Mouse (Mus musculus): Measurements from ENCODE around the gene Derl3. TPM values are rescaled to one million over a fixed set of nuclear protein-coding genes. Genes with fewer than 3 reads are reported as not detected.
A peak's percentile ranks its signal among the peaks of the same experiment; 100 is the strongest.

The Derl3 gene
- polyA plus RNA-seq, 1 experiment from 2014 or later = 2.5 TPM

DNA sequence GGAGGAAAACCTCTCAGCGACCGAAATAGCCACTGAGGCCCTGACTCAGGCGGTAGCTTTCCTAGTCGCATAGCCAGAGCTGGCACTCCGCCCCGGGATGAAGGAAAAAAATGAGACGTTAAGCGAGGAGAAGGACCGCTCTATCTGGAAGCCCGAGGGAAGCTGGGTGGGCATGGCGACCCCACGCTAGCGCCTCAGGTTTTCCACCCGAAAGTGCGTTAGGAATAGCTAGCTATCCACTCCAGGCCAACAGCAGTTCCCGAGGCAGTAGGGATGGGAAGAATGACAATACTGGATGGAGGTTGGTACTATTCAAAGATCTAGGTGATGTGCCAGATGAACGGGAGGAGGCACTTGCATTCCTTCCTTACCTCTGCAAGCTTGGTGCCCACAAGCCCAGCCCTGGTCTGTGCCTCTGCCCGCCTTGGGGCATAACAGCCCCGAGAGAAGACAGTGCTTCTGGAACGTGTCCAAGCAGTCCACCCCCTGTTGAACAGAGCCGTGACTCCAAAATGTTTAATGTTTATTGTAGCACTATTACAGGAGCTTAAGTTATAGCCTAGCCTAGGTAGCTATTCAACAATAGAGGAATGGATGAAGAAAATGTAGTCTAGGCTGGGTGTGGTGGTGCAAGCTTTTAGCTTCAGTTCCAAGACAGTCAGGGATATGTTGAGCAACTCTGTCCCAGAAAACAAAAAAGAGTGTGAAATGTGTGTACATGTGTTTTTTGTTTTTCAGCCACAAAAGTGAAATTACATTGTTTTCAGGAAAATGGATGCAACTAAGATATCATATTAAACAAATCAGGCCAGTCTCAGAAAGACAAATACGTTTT lies 28.7 kb downstream of the Derl3 start:
- peak overlapping the region; percentile 80 for H3K4me2 ChIP-seq
- H3K9ac ChIP-seq = peak overlapping the region; percentile 93
- H3K4me1 ChIP-seq = peaks cover 39% of the 10 kb centered on the region
- peak overlapping the region; percentile 93 for H3K27ac ChIP-seq
- H3K4me3 ChIP-seq = peak overlapping the region; percentile 96
- ATAC-seq (ENCODE audit: borderline replicate concordance, extremely low read depth, low FRiP score, low TSS enrichment) = peak; percentile 10; the same call in 1 of the 2 replicates
- no peaks in the 10 kb centered on the region for H3K9me3 ChIP-seq
- 4% methylated on average over 22 of the region's 22 CpGs for WGBS
- H3K27me3 ChIP-seq = no peaks in the 10 kb centered on the region
- H3K36me3 ChIP-seq = peaks cover 36% of the 10 kb centered on the region

DNA sequence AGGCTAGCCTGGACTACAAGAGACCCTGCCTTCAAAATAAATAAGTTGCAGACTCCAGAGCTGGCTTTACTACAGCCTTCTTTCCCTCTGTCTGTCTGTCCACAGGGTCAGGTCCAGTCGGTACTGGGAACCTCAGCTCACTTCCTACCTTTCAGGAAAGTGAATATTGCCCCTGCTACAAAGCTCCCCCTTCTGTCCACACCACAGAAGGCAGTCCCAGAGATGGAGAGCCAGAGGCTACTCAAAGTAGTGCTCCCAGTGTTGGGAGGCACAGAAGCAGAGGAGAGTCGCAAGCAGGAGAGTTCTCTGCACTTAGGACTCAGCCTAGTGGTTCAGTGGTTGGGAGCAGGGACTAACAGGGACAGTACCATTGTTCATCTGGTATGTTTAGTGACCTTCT lies 31.1 kb downstream of the Derl3 start:
- ATAC-seq (ENCODE audit: borderline replicate concordance, extremely low read depth, low FRiP score, low TSS enrichment) = no peak
- no peak overlapping the region for H3K4me3 ChIP-seq
- H3K9ac ChIP-seq = no peak overlapping the region
- no peaks in the 10 kb centered on the region for H3K27me3 ChIP-seq
- peaks cover 37% of the 10 kb centered on the region for H3K36me3 ChIP-seq
- H3K27ac ChIP-seq = no peak overlapping the region
- 52% methylated on average over 2 of the region's 2 CpGs for WGBS
- H3K4me1 ChIP-seq = peaks cover 26% of the 10 kb centered on the region
- no peaks in the 10 kb centered on the region for H3K9me3 ChIP-seq
- H3K4me2 ChIP-seq = no peak overlapping the region

DNA sequence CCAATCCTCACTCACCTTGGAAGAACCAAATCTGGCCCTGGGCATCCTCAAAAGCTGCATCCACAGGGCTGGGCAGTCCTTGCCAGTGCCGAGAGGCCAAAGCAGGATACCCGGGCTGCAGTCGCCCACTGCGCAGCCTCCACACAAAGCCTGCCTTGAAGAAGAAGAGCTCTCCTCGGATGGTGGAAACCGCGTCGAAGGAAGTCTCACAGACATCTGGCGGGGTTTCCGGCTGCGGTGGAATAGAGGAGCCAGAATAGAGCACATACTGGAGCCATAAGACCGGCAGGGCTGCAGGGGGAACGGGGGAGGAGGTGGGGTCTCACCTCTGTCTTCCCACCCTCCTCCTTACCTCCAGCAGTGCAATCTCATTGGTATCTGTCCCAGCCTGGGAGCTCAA lies 33.2 kb downstream of the Derl3 start:
- Histone ChIP-seq H3K4me1 (peaks cover 29% of the 10 kb centered on the region), H3K36me3 (peaks cover 37% of the 10 kb centered on the region), H3K9me3 (no peaks in the 10 kb centered on the region), H3K4me3 (no peak overlapping the region), H3K4me2 (no peak overlapping the region), H3K27ac (no peak overlapping the region), H3K27me3 (peaks cover 2% of the 10 kb centered on the region), H3K9ac (no peak overlapping the region)
- 64% methylated on average over 13 of the region's 13 CpGs for WGBS
- no peak for ATAC-seq (ENCODE audit: borderline replicate concordance, extremely low read depth, low FRiP score, low TSS enrichment)

DNA sequence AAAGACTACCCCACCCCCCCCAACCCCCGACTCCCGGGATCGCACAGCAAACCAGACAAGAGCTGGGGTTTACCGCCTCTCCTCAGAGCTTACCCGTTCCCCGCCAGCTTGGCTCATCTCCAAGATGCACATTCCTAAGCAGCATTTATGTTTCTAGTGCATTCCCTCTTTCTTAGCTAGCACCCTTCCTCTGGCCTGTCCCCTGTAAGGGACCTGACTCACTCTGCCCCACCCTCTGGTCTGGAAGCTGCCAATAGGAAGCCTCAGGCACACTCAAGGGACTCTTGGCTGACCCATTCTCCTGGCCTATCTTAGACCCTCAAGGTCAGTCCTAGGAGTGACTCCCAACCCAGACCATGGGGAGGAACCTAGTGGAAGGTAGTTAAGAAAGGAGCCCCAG lies 37.1 kb downstream of the Derl3 start:
- no peaks in the 10 kb centered on the region for H3K9me3 ChIP-seq
- 2% methylated on average over 6 of the region's 6 CpGs for WGBS

DNA sequence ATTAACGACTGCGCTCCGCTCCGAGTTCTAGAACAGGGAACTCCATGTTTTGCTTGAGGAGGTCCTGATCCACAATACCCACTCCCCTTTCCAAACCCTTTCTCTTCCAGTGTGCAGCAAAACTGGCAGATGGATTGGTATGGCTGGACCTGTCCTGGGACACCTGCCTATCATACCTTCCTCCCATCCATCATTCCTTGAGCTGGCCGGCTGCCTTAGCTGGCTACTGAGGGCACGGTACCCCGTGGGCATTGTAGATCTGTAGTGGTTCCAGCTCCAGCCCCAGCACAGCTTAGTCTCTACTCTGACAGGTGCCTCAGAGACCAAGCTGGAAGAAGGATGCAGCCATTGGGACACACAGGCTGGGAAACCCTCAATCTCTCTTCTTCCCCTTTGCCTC lies 38.1 kb downstream of the Derl3 start:
- no peaks in the 10 kb centered on the region for H3K9me3 ChIP-seq
- H3K4me3 ChIP-seq = peak overlapping the region; percentile 67
- peaks cover 18% of the 10 kb centered on the region; the same call in 1 of the 2 replicates for H3K36me3 ChIP-seq
- peaks cover 44% of the 10 kb centered on the region for H3K4me1 ChIP-seq
- H3K9ac ChIP-seq = peak overlapping the region; percentile 87
- ATAC-seq (ENCODE audit: borderline replicate concordance, extremely low read depth, low FRiP score, low TSS enrichment) = no peak
- peaks cover 24% of the 10 kb centered on the region for H3K27me3 ChIP-seq
- H3K27ac ChIP-seq = peak overlapping the region; percentile 89
- H3K4me2 ChIP-seq = peak overlapping the region; percentile 98
- 19% methylated on average over 7 of the region's 7 CpGs for WGBS

More for the DNA sequence above, 37.1 kb downstream of the Derl3 start:
- H3K27me3 ChIP-seq = peaks cover 13% of the 10 kb centered on the region
- H3K27ac ChIP-seq = peak overlapping the region; percentile 89
- peaks cover 24% of the 10 kb centered on the region; the same call in 1 of the 2 replicates for H3K36me3 ChIP-seq
- H3K4me3 ChIP-seq = peak overlapping the region; percentile 67
- peak; percentile 66 for ATAC-seq (ENCODE audit: borderline replicate concordance, extremely low read depth, low FRiP score, low TSS enrichment)
- peaks cover 35% of the 10 kb centered on the region for H3K4me1 ChIP-seq
- 0 out of 2 replicates have a peak overlapping the region, but pooled peaks have one; percentile 17 for H3K9ac ChIP-seq
- H3K4me2 ChIP-seq = peak overlapping the region; percentile 98

DNA sequence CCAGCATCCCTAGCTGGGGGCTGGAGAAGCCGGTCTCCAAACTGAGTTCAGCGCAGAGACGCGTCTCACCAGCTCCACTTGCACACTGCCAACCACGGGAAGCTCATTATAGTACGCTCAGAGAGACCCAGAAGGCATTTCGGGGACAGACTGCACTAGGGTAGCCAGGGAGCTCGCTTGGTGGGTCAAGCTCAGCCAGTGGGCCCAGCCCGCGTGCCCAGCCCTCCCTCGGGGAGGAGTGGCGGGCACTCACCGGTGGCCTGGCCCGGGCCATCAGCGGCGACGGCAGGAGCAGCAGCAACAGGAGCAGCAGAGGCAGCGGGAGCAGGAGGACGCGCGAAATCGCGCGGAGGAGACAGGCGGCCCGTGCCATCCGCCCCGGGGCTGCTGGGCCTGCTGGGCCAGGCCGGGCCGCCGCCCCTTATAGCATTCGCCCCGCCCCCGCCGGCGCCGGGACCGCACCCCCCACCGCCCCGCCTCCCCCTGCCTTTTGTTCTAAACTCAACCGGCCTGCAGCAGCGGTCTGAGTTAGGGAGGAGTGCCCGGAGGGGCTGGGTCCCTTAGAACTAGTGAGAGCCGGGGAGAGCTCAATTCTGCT lies 39.0 kb downstream of the Derl3 start:
- WGBS = 1% methylated on average over 44 of the region's 44 CpGs
- no peaks in the 10 kb centered on the region for H3K9me3 ChIP-seq

DNA sequence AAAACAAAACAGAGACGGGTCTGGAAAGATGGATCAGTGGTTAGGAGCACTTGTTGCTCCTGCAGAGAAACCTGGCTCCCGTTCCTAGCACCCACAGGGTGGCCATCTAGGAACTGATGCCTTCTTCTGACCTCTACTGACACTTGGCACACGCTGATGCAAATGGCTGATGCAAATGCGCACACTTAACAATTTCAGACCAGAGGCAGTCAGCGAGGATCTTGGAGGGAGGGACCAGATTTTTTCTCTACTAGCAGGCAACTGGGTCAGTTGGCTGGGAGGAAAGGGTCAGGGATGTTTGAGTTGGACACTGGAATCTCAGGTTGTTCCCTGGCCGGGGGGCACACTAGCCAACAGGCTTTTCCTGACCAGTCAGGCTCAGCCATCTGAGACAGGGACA lies 39.7 kb downstream of the Derl3 start, which contains the start of gene Chchd10:
Gene Chchd10, plus strand, starts transcription at position 240 of the 400 bp plus-strand sequence.
- Histone ChIP-seq H3K4me1 (peaks cover 53% of the 10 kb centered on the region), H3K4me2 (peak within 1 kb of the TSS; percentile 98), H3K36me3 (peaks cover 2% of the 10 kb centered on the region; the same call in 1 of the 2 replicates), H3K27me3 (peaks cover 37% of the 10 kb centered on the region), H3K9me3 (no peaks in the 10 kb centered on the region), H3K4me3 (peak within 1 kb of the TSS; percentile 67), H3K27ac (peak within 1 kb of the TSS; percentile 89), H3K9ac (peak within 1 kb of the TSS; percentile 87)
- ATAC-seq (ENCODE audit: borderline replicate concordance, extremely low read depth, low FRiP score, low TSS enrichment) = no peak
- 31% methylated on average over 6 of the region's 6 CpGs for WGBS

More for the DNA sequence above, 39.0 kb downstream of the Derl3 start:
- Histone ChIP-seq H3K36me3 (peaks cover 10% of the 10 kb centered on the region; the same call in 1 of the 2 replicates), H3K4me2 (peak overlapping the region; percentile 98), H3K27me3 (peaks cover 32% of the 10 kb centered on the region), H3K4me1 (peaks cover 50% of the 10 kb centered on the region), H3K27ac (peak overlapping the region; percentile 89), H3K9ac (peak overlapping the region; percentile 87), H3K4me3 (peak overlapping the region; percentile 67)
- peak; percentile 55; the same call in 1 of the 2 replicates for ATAC-seq (ENCODE audit: borderline replicate concordance, extremely low read depth, low FRiP score, low TSS enrichment)

DNA sequence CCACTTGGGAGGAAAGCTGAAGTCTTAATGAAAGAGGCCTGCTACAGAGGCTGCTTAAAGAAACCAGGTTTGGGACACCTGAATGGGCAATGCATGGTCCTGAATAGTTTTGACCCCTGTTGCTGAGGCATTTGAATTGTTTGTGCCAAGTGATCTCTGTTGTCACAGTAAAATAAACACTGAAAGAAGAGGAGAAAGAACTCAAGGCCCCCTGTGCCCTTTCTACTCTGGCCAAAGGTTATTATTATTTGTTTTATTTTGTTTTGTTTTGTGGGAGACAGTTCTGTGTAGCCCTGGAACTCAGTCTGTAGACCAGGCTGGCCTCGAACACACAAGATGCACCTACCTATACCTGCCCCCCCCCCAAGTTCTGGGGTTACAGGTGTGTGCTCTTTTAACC lies 41.8 kb downstream of the Derl3 start:
- Histone ChIP-seq H3K9ac (no peak overlapping the region), H3K4me2 (peak overlapping the region; percentile 82), H3K4me3 (no peak overlapping the region; the same call in 1 of the 2 replicates), H3K36me3 (no peaks in the 10 kb centered on the region), H3K27ac (no peak overlapping the region), H3K27me3 (peaks cover 37% of the 10 kb centered on the region), H3K4me1 (peaks cover 50% of the 10 kb centered on the region), H3K9me3 (no peaks in the 10 kb centered on the region)
- 29% methylated on average over 1 of the region's 1 CpGs for WGBS
- no peak for ATAC-seq (ENCODE audit: borderline replicate concordance, extremely low read depth, low FRiP score, low TSS enrichment)

DNA sequence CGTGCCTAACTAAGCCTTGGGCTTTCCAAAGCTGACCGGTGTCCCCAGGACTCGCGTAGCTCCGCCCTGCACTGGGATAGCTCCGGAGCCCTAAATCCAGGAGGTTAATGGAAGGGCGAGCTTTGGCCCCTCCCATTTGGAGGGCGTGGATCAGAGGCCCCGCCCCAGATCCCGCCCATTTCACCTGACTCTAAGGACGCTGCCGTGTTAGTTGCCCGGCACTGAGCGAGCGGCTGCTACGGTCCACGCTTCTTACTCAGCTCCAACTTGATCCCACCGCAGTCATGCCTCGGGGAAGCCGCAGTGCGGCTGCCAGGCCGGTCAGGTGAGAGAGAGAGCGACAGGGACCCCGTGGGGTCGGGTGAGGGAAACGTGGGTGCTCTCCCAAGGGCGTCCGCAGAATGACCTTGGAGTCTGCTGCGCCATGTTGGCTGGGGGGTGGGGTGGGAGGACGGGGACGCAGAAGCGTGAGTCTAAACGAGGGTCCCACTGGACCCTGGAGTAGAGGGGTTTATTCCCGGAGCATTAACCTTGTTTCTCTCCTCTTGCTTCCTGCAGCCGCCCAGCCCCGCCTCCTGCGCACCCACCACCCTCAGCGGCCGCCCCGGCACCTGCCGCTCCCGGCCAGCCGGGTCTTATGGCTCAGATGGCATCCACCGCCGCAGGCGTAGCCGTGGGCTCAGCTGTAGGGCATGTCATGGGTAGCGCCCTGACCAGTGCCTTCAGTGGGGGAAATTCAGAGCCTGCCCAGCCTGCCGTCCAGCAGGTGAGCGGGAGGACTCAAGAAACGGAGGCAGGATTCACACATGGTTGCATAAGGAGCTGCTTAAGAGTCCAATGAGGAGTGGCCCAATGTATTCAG lies 42.7 kb downstream of the Derl3 start, which contains the start of gene Mmp11:
Gene Mmp11, minus strand, starts transcription at position 817 of the 862 bp plus-strand sequence.
- ATAC-seq (ENCODE audit: borderline replicate concordance, extremely low read depth, low FRiP score, low TSS enrichment) = peak; percentile 59
- Histone ChIP-seq H3K27ac (peak within 1 kb of the TSS; percentile 55), H3K4me2 (peak within 1 kb of the TSS; percentile 82), H3K9ac (peak within 1 kb of the TSS; percentile 47), H3K4me3 (peak within 1 kb of the TSS; percentile 59), H3K27me3 (peaks cover 37% of the 10 kb centered on the region), H3K36me3 (no peaks in the 10 kb centered on the region), H3K4me1 (peaks cover 41% of the 10 kb centered on the region), H3K9me3 (no peaks in the 10 kb centered on the region)
- under 1% methylated on average over 51 of the region's 51 CpGs for WGBS

DNA sequence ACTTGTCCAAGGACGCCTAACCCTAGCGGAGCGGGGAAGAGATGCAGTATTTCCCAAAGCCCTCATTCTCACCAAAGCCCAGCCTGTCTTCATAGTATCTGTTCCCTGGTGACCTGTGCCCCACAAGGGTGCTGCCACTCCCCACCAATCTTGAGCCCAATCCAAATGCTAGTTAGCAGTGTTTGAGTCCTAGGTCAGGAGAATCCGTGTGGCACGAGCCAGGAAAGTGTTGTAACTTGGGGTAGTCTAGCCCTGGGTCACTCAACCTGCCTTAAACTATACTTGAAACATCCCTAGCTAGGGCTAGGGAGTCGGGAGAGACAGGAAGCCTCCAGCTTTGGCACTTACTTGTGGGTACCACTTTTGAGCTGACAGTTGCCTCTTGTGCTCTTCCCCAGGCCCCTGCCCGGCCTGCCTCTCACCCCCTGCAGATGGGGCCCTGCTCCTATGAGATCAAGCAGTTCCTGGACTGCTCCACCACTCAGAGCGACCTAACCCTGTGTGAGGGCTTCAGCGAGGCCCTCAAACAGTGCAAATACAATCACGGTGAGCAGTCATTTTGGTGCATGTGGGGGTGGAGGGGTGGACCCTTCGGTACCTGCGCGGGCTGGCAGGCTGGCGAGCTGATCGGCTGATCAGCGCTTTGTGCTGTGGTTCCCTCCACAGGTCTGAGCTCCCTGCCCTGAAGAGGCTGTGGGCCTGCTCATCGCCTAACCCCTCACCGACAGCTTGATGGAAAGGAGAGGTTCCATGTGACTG lies 43.9 kb downstream of the Derl3 start:
- Histone ChIP-seq H3K27ac (no peak overlapping the region), H3K4me2 (peak overlapping the region; percentile 82), H3K4me1 (peaks cover 30% of the 10 kb centered on the region), H3K4me3 (no peak overlapping the region), H3K36me3 (no peaks in the 10 kb centered on the region), H3K9me3 (no peaks in the 10 kb centered on the region), H3K9ac (no peak overlapping the region), H3K27me3 (peaks cover 28% of the 10 kb centered on the region)
- WGBS = 42% methylated on average over 18 of the region's 18 CpGs
- no peak for ATAC-seq (ENCODE audit: borderline replicate concordance, extremely low read depth, low FRiP score, low TSS enrichment)

Data from lung, embryonic 15.5 days (tissue).